Mouse (Mus musculus) thymus, adult 2 months (tissue): ENCODE measurements around the gene Fam57a.

Source experiments
- CTCF ChIP-seq: fragments of 200-500 bp; IDR thresholded peaks from 2 replicates; pipeline ENCODE4 v1.5.1; 2012; ENCODE audit warnings: mild to moderate bottlenecking, control low read depth, low read length, moderate library complexity, borderline replicate concordance; ENCODE audit not compliant: control insufficient read depth, poor library complexity, insufficient read depth; ENCODE audit errors: extremely low read depth
- POLR2A ChIP-seq: fragments of 200-500 bp; IDR thresholded peaks from 2 replicates; pipeline ENCODE4 v1.6.1; 2012; ENCODE audit warnings: mild to moderate bottlenecking, low read length, control low read depth, moderate library complexity; ENCODE audit not compliant: control insufficient read depth, poor library complexity, insufficient read depth; ENCODE audit errors: extremely low read depth

DNA sequence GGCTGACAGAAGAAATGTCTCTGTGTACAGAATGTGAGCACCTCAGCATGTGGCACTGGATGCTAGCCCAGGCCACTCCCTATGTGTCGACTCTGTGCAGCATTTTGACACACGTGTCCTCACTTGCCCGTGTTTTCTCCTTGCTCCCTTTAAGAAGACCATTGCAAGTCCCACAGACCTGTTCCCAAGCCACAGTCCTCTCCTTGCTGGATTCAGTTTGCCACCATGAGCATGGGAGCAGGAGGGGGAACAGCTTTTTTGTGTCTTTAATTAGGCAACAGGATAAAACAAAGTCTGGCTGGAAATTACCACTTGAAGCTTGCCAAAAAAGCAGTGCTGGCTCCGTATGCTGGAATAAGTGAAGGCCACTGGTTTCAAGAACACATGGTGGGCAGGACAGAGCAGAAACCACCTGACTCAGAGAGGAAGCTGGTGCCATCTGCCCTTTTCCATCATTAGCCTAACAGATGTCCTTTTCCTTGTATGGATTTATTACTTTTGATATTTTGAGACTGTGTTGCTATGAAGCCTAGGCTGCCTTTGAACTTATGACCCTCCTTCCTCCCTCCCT is 76.0 kb downstream of the Fam57a start:
- TF ChIP-seq CTCF (no peak), POLR2A (no peak)
